Mouse (Mus musculus) G1E (cell line): ENCODE measurements around the gene Ddr1. TPM values are rescaled to one million over a fixed set of nuclear protein-coding genes. Genes with fewer than 3 reads are reported as not detected.

Experiments
- ATAC-seq: 2 replicates; pipeline ENCODE4 v1.8.0; 2016; ENCODE audit warnings: mild to moderate bottlenecking; ENCODE audit not compliant: insufficient number of reproducible peaks, poor library complexity, low FRiP score, severe bottlenecking; ENCODE audit errors: extremely low read depth
- DNase-seq: peaks from one replicate; pipeline ENCODE4 v3.0.0; 2012; ENCODE audit warnings: low spot score
- H3K27me3 ChIP-seq: 2 replicates; pipeline ENCODE4 v1.6.1; 2012; ENCODE audit warnings: mild to moderate bottlenecking, low read length, inconsistent platforms; ENCODE audit not compliant: insufficient read depth
- H3K36me3 ChIP-seq: replicated peaks from 2 replicates; pipeline ENCODE3; 2012; ENCODE audit warnings: mild to moderate bottlenecking, inconsistent platforms
- H3K4me1 ChIP-seq: 2 replicates; pipeline ENCODE4 v1.6.1; 2012; ENCODE audit warnings: low read depth, low read length, inconsistent platforms, mixed read lengths; ENCODE audit not compliant: insufficient read depth
- H3K4me3 ChIP-seq: 2 replicates; pipeline ENCODE4 v1.5.1; 2012; ENCODE audit warnings: low read depth, mild to moderate bottlenecking, inconsistent platforms, low read length, moderate library complexity, mixed read lengths
- H3K9me3 ChIP-seq: replicated peaks from 2 replicates; pipeline ENCODE4 v1.6.1; 2012; ENCODE audit warnings: inconsistent platforms
- CTCF ChIP-seq: IDR thresholded peaks from 2 replicates; pipeline ENCODE4 v1.5.1; 2012; ENCODE audit warnings: low read depth, low read length, inconsistent platforms, mixed read lengths
- GATA1 ChIP-seq: IDR thresholded peaks from 2 replicates; pipeline ENCODE4 v1.6.1; 2012; ENCODE audit warnings: borderline replicate concordance, low read length, inconsistent platforms, mixed read lengths
- GATA2 ChIP-seq: IDR thresholded peaks from 2 replicates; pipeline ENCODE4 v1.6.1; 2012; ENCODE audit warnings: low read depth, low read length, inconsistent platforms, borderline replicate concordance
- POLR2AphosphoS5 ChIP-seq: IDR thresholded peaks from 2 replicates; pipeline ENCODE4 v1.6.1; 2012; ENCODE audit warnings: low read depth, low read length, inconsistent platforms; ENCODE audit not compliant: insufficient replicate concordance
- TAL1 ChIP-seq: conservative IDR thresholded peaks from 2 replicates; pipeline ENCODE4 v1.6.1; 2012; ENCODE audit warnings: low read depth, low read length, inconsistent platforms, mixed read lengths
- polyA plus RNA-seq: library from polyadenylated mRNA; stranded (reverse); fragments of >175 nt; gene quantifications from 2 replicates; pipeline ENCODE4 v1.2.3, GENCODE M21; 2012
- total RNA-seq, 2 experiments: library from RNA; stranded (forward) in 1 of 2; stranded (reverse) in 1 of 2; fragments of 200-1000 nt in 1 of 2; fragments of >200 nt in 1 of 2; fragmentation: Nextera tagmentation in 1 of 2; gene quantifications; 2 replicates each; pipeline ENCODE4 v1.2.3; 2014 to 2017

Gene Ddr1
- not detected in 2 replicates for total RNA-seq (2014; fragmentation: Nextera tagmentation)
- 0.06 TPM in 1 of 2 replicates, not detected in the other for total RNA-seq (2017)
- 0.04 and 0.06 TPM in 2 replicates for polyA plus RNA-seq

DNA sequence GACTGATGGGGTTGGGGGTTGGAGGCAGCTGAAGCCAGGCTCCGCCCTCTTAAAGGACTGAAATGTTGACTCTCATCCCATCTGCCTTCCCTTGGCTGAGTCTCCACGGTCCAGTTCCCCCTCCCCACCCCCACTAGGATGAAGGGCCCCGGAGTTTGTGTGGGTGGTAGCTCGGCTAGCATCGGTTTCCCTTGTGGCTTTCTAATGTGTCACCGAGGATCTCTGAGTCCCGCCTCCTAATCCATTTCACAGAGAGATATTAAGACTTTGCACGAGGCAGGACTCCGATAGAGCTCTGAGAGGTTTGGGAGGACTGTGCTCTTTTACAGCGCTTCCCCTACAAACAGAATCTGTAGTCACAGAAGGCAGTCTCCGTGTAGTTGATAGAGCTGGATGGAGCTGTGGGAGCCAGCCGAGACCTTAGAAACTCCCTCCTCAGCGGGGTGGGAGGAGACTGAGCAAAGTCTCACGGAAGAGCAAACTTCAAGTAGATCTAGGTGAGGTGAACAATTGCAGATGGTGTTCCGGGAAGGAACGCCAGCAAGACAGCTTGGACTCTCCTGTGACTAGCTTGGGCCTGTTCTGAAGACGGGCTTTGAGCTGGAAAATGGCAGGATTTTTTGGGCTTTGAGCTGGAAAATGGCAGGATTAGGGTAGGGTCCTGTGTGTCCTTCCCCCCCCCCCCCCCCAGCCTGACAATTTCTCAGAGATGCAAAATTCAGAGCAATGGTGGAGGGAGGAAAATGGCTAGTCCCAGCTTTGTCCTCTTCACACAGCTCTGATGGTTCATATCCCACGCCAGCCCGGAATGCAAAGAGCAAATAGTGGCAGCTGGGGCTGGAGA is at the start of gene Ddr1:
Ddr1 (minus strand) TSS at position 1 of the 844 bp plus-strand sequence.
- DNase-seq (no peak), ATAC-seq (no peak)
- Histone ChIP-seq H3K4me1 (peaks cover 21% of the 10 kb centered on the region), H3K36me3 (no peaks in the 10 kb centered on the region), H3K27me3 (peaks cover 52% of the 10 kb centered on the region), H3K9me3 (no peaks in the 10 kb centered on the region), H3K4me3 (no peak within 1 kb of the TSS)
- no peak for TF ChIP-seq TAL1

DNA sequence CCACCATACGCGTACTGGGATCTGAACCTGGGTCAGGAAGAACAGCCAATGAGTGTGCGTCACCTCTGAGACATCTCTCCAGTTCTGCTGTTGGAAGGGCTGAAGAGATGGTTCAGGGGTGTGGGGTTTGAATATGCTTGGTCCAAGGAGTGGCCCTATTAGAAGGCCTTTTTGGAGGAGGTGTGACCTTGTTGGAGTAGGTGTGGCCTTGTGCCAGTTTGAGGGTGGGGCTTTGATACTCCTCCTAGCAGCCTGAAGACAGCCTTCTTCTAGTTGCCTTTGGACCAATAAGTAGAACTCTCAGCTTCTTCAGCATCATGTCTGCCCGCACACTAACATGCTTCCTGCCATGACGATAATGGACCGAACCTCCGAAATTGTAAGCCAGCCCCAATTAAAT is 49.2 kb upstream of the Ddr1 start:
- Histone ChIP-seq H3K9me3 (no peaks in the 10 kb centered on the region), H3K36me3 (no peaks in the 10 kb centered on the region), H3K4me1 (peaks cover 27% of the 10 kb centered on the region), H3K27me3 (peaks cover 35% of the 10 kb centered on the region), H3K4me3 (no peak overlapping the region)
- no peak for TF ChIP-seq CTCF
- no peak for TF ChIP-seq POLR2AphosphoS5
- TF ChIP-seq GATA1, result no peak
- no peak for TF ChIP-seq TAL1
- TF ChIP-seq GATA2, result no peak
- no peak for ATAC-seq
- no peak for DNase-seq

- Histone ChIP-seq H3K36me3 (no peaks in the 10 kb centered on the region), H3K27me3 (peaks cover 38% of the 10 kb centered on the region), H3K4me1 (peaks cover 22% of the 10 kb centered on the region), H3K9me3 (no peaks in the 10 kb centered on the region), H3K4me3 (no peak overlapping the region)
- DNase-seq (no peak), ATAC-seq (no peak)
- no peak for TF ChIP-seq GATA2
- TF ChIP-seq GATA1, result no peak
- TF ChIP-seq CTCF, result no peak
- no peak for TF ChIP-seq TAL1
- TF ChIP-seq POLR2AphosphoS5, result no peak
These were observed 47.9 kb upstream of the Ddr1 start for GRCm38 (mm10) chr17:35752221-35752811.

DNA sequence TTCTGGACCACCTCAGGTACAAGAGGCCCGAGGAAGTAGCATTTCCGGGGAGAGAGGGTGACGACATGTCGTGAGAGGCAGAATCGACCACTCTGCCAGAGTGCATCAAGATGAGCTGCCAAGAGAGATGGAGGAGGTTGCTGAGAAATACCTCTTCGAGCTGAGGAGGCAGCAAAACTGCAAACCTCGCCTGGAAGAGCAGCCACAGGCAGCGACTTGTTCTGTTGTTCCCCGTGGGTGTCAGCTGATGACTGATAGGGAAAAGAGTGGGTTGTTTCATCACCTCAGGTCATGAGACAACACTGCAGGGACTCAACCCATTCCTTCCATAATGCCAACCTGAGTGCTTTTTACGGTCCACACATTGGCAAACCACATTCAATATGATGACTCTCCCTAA is 45.3 kb upstream of the Ddr1 start:
- Histone ChIP-seq H3K4me1 (peaks cover 22% of the 10 kb centered on the region), H3K36me3 (no peaks in the 10 kb centered on the region), H3K27me3 (peaks cover 33% of the 10 kb centered on the region), H3K9me3 (no peaks in the 10 kb centered on the region), H3K4me3 (no peak overlapping the region)
- TF ChIP-seq CTCF (no peak), POLR2AphosphoS5 (no peak)
- no peak for DNase-seq
- ATAC-seq, result no peak

- ATAC-seq, result no peak
- peaks cover 4% of the 10 kb centered on the region; the same call in 1 of the 2 replicates for H3K27me3 ChIP-seq
- H3K4me1 ChIP-seq, result peaks cover 44% of the 10 kb centered on the region
- H3K4me3 ChIP-seq, result no peak overlapping the region
- no peaks in the 10 kb centered on the region for H3K9me3 ChIP-seq
- DNase-seq, result no peak
- no peak for TF ChIP-seq POLR2AphosphoS5
- no peak for TF ChIP-seq GATA2
- TF ChIP-seq TAL1, result no peak
- TF ChIP-seq GATA1, result no peak
- no peaks in the 10 kb centered on the region for H3K36me3 ChIP-seq
These were observed 39.9 kb upstream of the Ddr1 start for GRCm38 (mm10) chr17:35744361-35744760.

- Histone ChIP-seq H3K9me3 (no peaks in the 10 kb centered on the region), H3K36me3 (no peaks in the 10 kb centered on the region), H3K4me1 (peaks cover 57% of the 10 kb centered on the region), H3K27me3 (peaks cover 1% of the 10 kb centered on the region; the same call in 1 of the 2 replicates), H3K4me3 (no peak overlapping the region)
- peak; percentile 22; the same call in 1 of the 2 replicates for TF ChIP-seq TAL1
- no peak for TF ChIP-seq GATA1
- DNase-seq (no peak), ATAC-seq (no peak)
These were observed 38.5 kb upstream of the Ddr1 start for GRCm38 (mm10) chr17:35742948-35743347.
